ENCODE assay signal across 17 mouse cellular contexts in the genomic region with DNA sequence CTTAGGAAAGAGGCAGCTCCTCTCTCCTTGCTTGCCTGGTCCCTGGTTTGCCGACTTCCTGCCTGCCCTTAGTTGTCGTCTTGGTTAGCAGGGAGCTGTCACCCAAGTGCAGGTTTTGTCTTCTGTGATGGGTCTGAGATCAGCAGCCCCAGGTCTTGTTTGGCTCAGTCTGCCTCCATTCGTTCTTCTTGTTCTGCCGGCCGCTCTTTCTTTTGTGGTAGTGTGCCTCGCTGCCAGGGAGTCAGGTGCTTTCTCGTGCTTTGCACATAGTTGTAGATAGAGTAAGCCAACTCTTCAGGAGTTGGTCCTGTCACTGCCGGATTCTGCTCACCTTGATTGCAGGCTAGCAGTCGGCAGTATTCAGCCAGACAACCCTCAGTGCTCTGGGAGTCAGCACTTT. TPM values are rescaled to one million over a fixed set of nuclear protein-coding genes. Genes with fewer than 3 reads are reported as not detected.
DNase-seq lines count a peak whose midpoint lies in the region; ATAC-seq and TF ChIP-seq lines count a peak whose summit lies in the region.
"Had no signal": no experiment of that assay in that cellular context is flagged by ENCODE, and none has a peak within 500 bp of the region (broad histone marks: within the 10 kb centered on the region; RNA-seq: fewer than 3 reads in every experiment).

No protein-coding gene starts in this region.

- intact Hi-C loops in gastrocnemius, adult 2 months (cut with DNase I), result loop anchor here (10.0 kb wide), 1 partner anchor 142 kb away; no protein-coding TSS in a partner anchor

- peak; percentile 28 for ATAC-seq in CD4-positive, CD25-positive, alpha-beta regulatory T cell, adult 4 months
- ATAC-seq in inflammation-experienced regulatory T-cells, adult 6 months, result peak; percentile 36
- no peak for ATAC-seq in activated CD4-positive, CD25-positive, alpha-beta regulatory T cell, adult 4 months
- ATAC-seq: forebrain, embryonic 13.5 days; forebrain, embryonic 15.5 days; forebrain, postnatal 0 days had no signal

- H3K27ac ChIP-seq in gastrocnemius, adult 2 months, result no peak overlapping the region
- H3K27ac ChIP-seq: embryonic facial prominence, embryonic 10.5 days; embryonic facial prominence, embryonic 12.5 days; forebrain, embryonic 13.5 days; forebrain, embryonic 15.5 days had no signal

- no peak overlapping the region for H3K4me3 ChIP-seq in gastrocnemius, adult 2 months
- H3K4me3 ChIP-seq: embryonic facial prominence, embryonic 10.5 days; embryonic facial prominence, embryonic 12.5 days; forebrain, embryonic 13.5 days; forebrain, embryonic 15.5 days had no signal

- TF ChIP-seq CTCF in gastrocnemius, adult 2 months (IDR thresholded peaks at IDR 0.05), result no peak

- DNase-seq in heart, adult 11 months, result peak; percentile 85
- DNase-seq in heart, postnatal 4 days, result no peak
- DNase-seq in CD4-positive, CD25-positive, alpha-beta regulatory T cell, adult 2 months (ENCODE audit: low read depth, low spot score), result peak; percentile 38
- DNase-seq in thymus, postnatal 36 days, result no peak
- no peak for DNase-seq in gastrocnemius, adult 2 months
- DNase-seq: adrenal gland, adult 8-10 months; cerebellum, adult 11-12 months; cerebellum, adult 8-10 months; cerebellum, adult 9-11 months; forebrain, postnatal 0 days had no signal

RNA-seq across cellular contexts. Expression of a gene that starts 9.6 kb away (rescaled TPM):
- total RNA-seq in heart, postnatal 4 days (2021), result 10 to 100 TPM; 27.0 to 28.1 TPM
- 10 to 100 TPM; 24.4 to 38.9 TPM for polyA plus RNA-seq in CD4-positive, CD25-positive, alpha-beta regulatory T cell, adult 4 months (2017; shearing (Covaris generic))
- 10 to 100 TPM; 15.2 to 39.5 (median 37.0) TPM for polyA plus RNA-seq in inflammation-experienced regulatory T-cells, adult 6 months (2017; shearing (Covaris generic))
- polyA plus RNA-seq in activated CD4-positive, CD25-positive, alpha-beta regulatory T cell, adult 4 months (2017; shearing (Covaris generic)), result 10 to 100 TPM; 25.9 to 33.6 TPM
- 10 to 100 TPM; 15.1 to 21.7 TPM for total RNA-seq in gastrocnemius, adult 2 months (2021)

Comparison
In these comparisons a context has a peak if more than half of its experiments do, and no peak if none do; other contexts are left out.
1. DNase-seq: peak in heart, adult 11 months (single experiment) and CD4-positive, CD25-positive, alpha-beta regulatory T cell, adult 2 months (single experiment); none in heart, postnatal 4 days (single experiment), thymus, postnatal 36 days (0 of 2) and gastrocnemius, adult 2 months (single experiment).